Mouse (Mus musculus): ENCODE measurements around the gene Evx2.

The Evx2 gene

DNA sequence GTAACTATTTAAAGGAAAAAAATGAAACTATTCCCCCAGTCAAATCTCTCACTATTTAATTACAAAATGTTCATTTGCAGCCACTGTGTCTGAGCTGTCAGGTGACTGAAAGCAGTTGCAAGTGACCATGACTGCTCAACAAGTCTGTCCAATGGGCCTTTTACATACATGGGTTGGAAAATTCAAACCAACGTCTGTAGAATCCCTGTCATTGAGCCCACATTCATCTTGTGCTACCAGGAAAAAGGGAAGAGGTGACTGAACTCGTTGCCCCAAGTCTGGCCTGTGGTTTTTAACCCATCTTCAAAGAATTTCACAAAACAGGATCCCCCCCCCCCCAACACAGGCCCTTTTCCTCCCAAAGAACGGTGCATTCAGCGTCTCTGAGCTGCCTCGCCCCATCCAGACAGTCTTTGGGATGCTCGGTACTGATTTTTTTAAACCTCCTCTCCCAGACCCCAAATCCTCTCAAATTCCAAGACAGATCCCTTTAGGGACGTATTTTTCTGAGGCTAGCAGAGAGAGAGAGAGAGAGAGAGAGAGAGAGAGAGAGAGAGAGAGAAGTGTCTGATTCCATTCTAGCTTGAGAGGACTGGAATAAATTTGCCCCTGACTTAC, 36.6 kb upstream of the Evx2 start:
- DNase-seq (ENCODE audit: low spot score in 2 of 2) = no peak

DNA sequence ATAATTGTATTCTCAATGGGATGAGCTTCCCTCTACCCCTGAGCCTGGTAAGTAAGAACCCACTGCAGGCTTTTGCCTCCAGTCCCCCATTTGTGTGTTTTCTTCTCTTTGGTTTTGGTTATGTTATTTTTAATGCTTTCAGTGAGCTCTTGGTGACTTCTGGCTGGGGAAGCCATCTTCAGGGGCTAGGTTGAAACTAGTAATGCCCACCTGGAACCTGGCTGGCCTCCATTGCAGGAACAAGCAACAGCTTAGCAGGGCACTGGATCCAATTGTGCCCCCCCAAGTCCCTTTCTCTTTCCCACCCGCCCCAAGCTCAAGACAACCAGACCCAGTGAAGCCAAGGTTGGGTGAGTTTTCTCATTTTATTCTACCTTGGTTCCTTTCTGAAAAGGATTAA, 36.0 kb upstream of the Evx2 start:
- no peak for DNase-seq (ENCODE audit: low spot score in 2 of 2)

DNA sequence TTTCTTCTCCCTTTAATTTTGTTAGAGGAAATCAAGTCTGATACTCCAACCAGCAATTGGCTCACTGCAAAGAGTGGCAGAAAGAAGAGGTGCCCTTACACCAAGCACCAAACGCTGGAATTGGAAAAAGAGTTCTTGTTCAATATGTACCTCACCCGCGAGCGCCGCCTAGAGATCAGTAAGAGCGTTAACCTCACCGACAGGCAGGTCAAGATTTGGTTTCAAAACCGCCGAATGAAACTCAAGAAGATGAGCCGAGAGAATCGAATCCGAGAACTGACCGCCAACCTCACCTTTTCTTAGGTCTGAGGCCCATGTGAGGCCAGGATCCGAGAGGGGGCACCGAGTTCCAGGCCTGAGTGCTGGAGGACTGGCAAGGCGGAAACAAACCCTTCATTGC, 34.7 kb upstream of the Evx2 start:
- DNase-seq (ENCODE audit: low spot score in 2 of 2) = no peak

DNA sequence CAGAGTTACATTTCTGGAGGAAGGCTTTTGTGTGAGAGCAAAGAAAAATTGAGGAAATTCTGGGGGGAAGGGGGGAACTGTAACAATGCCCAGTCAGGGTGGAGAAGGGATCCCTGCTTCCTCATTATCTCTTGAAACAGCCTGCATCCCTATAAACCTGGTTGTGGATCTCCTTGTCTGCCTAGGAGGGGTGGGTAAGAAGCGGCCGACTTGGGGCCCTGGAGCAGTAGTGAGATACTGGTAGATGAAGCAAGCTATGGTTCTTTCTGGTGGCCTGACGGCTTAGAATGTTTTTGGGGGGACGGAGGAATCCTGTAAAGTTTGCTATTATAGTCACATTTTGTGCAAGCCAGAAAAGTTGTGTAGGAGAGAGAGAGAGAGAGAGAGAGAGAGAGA, 34.1 kb upstream of the Evx2 start:
- DNase-seq (ENCODE audit: low spot score in 2 of 2) = no peak

DNA sequence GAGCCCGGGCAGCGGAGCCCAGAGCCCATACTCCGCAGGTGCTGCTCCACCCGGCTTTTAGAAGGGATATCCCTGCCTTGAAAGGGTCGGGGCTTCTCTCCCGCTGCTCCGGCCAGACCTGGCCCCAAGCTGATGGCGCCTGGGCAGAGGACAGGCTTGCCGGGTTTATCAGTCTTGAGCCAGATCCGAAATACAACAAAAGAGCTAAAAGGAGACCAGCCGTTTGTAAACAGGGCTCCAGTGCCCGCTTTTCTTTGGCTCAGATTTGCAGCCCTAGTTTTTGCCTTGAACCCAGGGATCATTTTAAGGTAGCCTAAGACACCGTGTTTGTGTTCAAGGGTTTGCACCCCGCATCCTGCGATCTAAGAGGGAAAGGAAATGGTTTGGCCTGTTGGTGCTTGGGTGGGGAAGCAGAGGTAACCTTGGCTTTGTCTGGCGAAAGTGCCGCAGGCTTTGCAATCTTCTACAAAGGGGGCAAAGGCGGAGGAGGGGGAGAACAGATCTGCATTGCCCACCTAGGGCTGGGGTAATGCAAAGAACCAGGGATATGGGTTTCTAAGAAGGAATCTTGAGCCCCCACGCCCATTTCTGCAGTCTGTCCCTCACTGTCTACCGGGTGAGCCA, 33.6 kb upstream of the Evx2 start:
- DNase-seq (ENCODE audit: low spot score in 2 of 2) = no peak

DNA sequence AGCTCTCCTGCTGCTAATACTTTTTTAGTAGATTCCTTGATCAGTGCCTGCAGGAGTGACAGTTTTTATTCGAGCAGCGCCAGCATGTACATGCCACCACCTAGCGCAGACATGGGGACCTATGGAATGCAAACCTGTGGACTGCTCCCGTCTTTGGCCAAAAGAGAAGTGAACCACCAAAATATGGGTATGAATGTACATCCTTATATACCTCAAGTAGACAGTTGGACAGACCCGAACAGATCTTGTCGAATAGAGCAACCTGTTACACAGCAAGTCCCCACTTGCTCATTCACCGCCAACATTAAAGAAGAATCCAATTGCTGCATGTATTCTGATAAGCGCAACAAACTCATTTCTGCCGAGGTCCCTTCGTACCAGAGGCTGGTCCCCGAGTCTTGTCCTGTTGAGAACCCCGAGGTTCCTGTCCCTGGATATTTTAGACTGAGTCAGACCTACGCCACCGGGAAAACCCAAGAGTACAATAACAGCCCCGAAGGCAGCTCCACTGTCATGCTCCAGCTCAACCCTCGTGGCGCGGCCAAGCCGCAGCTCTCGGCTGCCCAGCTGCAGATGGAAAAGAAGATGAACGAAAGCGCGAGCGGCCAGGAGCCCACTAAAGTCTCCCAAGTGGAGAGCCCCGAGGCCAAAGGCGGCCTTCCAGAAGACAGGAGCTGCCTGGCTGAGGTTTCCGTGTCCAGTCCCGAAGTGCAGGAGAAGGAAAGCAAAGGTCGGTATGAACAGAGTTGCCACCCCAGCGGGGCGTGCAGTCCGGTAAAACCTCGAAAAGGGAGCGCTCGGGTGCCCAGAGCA, 32.8 kb upstream of the Evx2 start:
- DNase-seq (ENCODE audit: low spot score in 2 of 2) = no peak

DNA sequence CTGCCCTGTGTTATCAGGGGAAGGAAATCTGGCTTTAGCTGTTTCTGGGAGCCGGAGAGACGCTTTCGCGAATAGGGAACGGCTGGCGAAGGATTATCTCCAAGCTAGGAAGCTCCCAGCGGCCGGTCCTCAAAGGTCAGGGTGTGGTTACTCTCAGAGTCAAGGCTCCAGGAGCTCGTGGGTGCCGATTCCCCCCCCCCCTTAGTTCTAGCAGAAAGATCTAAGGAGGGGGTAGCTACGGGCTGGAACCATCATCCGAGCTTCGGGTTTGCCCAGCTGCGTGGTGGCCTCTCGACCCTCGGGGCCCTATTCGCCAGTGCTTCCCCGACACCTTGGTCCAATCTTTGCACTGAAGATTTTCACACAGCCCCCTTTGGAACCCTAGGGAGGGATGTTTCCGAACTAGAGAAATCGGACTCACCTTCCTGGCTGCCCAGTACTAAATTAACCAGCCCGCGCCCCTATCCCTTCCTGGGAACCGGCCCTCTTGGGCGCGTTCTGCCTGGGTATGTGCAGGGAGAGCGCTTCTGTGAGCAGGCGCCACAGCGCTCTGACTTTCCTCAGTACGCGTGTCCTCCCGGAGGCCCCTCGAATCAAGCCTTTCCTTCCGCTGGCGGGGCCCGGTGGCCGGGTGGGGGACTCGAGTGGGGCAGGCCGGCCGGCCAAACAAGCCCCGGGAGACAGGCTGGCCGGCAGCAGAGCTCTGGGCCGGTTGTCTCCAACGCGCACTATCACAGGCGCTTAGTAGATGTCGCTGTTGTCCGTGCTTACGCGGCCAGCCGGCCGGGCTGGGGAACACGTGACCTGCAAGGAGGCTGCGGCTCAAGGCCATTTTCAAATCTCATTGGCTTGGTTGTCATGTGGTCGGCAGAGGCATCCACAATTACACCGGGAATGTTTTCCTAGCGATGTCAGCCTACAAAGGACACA, 31.9 kb upstream of the Evx2 start, which contains the start of gene Hoxd10:
TSS of gene Hoxd10 (plus strand) at position 903 of the 930 bp plus-strand sequence.
- no peak for DNase-seq (ENCODE audit: low spot score in 2 of 2)

DNA sequence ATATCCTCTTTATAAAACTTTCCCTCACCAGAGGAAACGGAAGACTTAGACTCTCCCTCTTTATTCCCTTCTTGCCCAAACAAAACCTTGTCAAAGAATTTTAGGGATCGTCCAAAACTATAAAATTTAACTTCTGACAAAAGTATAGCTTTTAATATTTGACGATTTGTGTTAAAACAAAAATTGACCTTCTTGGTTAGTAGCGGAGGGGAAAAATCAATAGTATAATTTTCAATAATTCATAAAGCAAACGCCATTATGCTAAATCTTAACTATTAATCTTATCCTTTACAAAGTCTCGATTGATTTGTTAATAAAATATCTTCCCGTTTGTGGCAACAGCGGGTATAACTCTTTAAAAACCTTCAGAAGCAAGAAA, 31.0 kb upstream of the Evx2 start:
- no peak for DNase-seq (ENCODE audit: low spot score in 2 of 2)

DNA sequence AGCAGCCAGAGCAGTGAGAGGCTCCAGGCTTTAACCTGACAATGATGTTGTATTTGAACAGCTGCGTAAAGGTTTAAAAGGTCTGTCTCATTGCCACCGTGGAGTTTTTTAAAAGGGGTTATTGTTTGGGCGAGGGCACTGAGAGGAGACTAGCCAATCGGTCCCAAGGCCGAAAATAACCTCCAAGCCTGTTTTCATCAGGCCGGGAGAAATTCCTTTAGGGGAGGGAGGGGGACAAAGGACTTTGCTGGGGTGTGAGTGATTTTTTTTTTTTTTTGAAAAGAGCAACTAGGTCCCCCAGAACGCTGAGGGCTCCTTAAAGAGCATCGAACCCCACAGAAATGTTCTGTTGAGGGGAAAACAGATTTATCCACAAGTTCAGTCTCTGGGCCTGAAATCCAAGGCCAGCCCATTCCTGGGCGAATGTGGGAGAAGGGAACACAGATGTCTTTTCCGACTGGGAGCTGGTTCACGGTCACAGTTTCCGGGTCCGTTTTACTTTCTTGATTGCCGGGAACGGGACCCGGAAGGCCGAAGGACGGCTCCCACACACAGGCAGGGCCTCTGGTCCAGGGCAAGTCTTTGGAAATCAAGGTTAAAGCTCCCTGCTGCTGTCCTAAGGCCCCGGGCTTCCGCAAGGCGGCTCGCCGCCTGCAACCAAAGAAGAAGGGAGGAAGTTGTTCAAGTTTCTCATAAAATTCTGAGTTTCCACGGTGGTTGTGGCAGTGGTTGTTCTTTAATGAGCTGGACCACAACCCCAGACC, 30.4 kb upstream of the Evx2 start:
- no peak for DNase-seq (ENCODE audit: low spot score in 2 of 2)

DNA sequence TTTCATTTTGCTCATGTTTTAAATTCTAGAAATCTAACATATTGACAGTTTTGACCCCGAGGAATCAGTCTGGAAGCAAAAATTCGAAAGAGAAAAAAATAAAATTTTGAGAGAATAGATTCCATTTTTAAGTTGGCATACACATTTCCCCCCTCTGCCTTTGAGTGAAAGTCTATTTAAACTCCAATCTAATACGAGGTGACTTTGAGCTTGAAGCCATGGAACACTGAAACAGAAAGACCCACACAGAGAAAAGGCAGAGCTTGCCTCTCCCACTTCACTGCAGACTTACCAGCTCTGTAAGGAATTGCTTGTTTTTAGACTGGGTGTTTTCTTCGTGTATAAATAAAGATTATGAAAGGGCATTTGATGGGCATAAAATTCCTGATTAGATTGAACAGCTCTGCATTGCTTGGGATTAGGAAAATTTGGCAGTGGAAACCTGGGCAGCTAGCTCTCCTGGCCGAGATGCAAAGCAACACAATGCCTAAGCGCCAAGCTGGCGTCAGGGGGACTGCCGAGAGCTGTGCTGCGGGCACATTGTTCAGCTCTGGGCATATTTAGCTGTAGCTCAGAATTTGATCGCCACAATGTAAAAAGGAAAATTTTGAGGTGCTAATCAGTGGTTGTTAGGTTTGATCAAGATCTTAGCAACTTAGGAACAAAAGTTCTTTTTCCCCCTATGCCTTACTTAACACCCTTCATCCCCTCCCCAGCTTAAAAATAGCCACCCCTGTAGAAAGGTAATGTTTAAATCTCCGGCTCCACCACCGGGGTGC, 29.6 kb upstream of the Evx2 start:
- DNase-seq (ENCODE audit: low spot score in 2 of 2) = no peak

DNA sequence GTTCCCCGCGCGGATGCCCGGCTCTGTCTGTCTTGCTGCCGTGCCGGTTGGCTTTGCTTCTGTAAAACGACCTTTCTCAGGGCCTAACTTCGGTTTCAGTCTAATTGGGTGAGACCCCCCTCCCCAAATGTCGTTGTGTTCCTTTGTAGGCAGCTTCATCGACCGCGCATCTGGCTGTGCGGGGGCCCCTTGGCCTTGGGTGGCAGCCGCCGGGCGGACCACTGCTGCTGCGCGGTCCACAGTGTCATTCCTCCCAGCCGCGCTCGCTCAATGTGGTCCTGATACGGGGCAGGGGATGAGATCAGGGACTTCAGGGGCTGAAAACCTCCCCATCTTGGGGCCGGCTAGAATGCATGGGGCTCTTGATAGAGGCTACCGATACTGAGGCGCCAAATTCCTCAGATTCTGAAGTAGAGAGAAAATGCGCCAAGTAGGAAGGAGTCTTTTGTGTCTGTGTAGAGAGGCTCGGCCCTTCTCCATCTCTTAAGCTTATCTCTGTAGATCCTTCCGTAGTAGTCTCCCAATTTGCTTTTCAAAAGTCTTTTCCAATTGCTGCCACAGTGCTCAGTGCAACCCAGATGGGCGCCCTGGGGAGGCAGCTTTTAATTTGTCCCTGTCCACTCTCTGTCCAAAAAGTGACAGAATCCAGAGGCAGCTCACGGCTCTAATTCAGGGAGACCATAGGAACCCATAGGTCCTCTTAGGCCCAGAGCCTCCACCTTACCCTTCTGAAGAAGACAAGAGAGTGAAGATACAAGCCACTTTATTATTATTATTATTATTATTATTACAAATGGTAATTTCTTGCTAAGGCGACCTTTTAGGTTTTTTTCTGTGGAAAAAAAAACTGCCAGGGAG, 28.6 kb upstream of the Evx2 start:
- DNase-seq (ENCODE audit: low spot score in 2 of 2) = no peak

DNA sequence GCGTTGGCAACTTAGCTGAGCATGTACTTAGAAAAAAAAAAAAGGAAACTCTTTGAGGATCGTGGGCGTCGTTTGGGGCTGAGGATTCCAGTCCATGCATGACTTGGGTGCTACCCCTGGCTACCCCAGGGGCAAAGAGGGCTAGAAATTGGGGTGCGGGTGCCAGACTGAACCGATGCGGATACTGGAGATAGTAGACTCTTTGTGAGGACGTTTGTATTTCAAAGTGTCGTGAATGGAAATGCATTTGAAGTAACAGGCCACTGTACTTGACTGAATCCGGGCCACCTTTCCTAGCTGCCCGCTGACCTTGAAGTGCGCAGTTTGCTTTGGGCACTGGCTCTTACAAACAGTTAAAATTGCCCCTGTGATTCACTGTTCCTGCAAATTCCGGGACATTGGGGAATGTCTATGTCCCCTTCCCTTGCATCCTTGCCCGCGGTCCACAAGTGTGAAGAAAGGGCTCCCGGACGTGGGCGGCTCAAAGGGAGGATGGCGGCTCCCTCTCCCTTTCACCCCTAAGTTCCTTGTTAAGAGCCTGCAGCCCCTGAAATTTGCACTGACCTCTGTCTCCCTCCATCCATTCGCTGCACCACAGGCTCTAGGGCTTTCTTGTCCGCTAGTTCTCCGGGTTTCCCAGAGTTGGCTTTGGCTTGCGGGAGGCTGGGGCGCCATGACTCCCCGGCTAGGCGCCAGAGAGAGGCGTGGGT, 27.8 kb upstream of the Evx2 start:
- no peak for DNase-seq (ENCODE audit: low spot score in 2 of 2)

DNA sequence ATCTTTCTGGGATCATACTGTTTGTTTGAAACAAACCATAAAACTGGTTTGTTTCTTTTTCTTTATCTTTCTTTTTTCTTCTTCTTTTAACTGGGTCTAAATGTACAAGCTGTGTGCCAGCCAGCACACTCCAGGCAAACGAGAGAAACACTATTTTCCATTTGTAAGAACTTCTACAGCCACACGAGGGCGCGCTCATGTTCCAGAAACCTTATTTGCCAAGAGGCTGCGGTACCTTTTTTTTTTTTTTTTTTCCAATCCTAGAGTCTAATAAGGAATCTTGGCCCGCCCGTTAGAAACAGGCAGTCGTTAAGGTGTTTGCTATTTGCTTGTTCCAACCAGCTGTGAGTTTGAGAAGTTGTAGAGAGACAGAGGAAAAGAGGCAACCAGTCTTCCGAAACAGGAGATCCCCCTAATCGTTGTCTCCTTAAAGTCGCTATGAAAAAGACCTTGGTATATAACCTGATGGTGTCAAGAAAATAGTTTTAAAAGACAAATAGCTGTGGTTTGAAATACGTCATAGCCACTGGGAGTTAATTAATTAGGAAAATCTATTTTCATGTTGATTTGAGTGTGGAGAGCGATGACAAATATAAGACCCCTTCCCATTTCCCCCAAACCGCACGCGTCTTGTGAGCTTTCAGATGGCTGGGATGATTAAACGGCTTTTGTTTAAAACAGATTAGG, 27.1 kb upstream of the Evx2 start:
- no peak for DNase-seq (ENCODE audit: low spot score in 2 of 2)

DNA sequence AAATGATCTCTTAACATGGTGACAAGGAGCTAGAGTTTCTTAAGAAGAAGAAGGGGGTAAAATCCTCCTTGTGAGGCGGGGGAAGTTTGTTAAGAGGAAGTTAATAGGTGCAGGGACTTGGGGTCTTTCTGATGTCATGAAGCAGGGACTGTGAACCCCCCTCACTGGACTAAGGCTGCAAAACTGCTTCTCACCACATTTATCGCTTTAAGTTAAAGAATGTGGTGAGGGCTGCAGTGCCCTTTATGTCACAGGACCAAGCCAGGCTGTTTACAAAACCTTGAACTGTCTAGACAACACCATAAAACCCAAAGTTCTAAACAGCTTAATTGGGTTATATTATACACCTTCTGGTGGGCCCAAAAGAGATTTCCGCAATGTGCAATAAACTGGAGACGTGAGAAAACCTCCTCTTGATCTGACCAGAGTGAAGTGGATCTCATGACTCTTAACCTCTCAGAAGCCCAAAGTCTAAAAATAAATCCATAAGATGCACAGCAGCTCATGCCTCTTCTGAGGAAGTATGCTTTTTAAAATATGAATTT, 25.8 kb upstream of the Evx2 start:
- no peak for DNase-seq (ENCODE audit: low spot score in 2 of 2)

DNA sequence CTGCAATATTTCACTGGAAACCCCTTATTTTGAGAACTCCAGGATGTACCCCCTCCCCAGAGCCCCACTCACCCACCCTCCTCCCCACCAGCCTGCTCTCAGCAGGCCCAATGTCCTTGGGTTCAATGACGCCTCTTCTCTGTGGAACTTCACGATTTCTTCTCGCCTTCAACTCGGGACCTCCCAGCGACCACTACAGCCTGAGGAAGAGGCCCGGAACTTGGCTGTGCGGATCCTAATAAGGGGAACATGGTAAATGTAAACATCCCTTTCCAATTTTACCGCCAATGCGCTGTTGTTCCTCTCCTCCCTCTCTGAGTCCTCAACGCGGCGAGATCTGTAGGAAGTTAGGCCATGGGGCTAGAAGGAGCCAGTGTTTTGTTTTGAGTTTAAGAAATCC, 24.7 kb upstream of the Evx2 start:
- no peak for DNase-seq (ENCODE audit: low spot score in 2 of 2)

DNA sequence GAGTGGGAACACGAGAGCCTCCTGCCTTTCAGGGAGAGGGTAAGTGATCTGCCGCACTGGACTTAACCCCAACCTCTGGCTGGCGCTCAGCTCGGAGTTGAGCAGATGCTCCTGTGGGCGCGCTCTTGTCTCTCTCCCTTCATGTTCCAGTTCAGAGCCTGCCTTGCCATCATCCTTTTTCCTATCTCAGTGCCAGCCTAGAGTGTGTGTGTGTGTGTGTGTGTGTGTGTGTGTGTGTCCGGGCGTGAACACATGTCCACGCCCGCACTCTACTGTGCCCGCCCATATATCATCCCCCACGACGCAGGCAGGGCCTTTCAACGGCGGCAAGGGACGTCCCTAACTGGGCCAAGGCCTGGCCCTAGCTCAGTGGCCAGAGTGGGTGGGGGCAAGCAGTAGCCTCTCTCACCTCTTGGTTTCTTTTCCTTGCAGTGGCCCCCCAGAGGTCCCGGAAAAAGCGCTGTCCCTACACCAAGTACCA, 24.2 kb upstream of the Evx2 start:
- DNase-seq (ENCODE audit: low spot score in 2 of 2) = no peak

DNA sequence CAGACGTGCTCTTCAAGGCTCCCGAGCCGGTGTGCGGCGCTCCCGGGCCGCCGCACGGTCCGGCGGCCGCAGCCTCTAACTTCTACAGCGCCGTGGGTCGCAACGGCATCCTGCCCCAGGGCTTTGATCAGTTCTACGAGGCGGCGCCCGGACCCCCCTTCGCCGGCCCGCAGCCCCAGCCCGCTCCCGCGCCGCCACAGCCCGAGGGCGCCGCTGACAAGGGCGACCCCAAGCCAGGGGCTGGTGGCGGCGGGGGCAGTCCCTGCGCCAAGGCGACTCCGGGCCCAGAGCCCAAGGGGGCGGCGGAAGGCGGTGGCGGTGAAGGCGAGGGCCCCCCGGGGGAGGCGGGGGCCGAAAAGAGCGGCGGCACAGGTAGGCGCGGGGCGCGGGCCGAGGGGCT, 23.4 kb upstream of the Evx2 start:
- no peak for DNase-seq (ENCODE audit: low spot score in 2 of 2)
